Mouse (Mus musculus): ENCODE measurements at regions not wholly inside any gene's neighbourhood (a gene's known extent, or its start where the extent isn't known, plus 50 kb on each side); places are given as distances from the start of the nearest gene placed in this dataset.

GRCm38 (mm10) chr2:159096667-159097066 lies 302.1 kb downstream of the Dhx35 start:
- no peak for TF ChIP-seq CTCF (IDR thresholded peaks at IDR 0.05; ENCODE audit: insufficient read depth, low read length)
- TF ChIP-seq POLR2A (IDR thresholded peaks at IDR 0.05; ENCODE audit: borderline replicate concordance, extremely low read depth, low read depth, low read length), result no peak
